Mouse (Mus musculus): ENCODE data around the gene Prkca.

GRCm38 (mm10) chr11:108258811-108259266 lies 84.9 kb downstream of the Prkca start:
- TF ChIP-seq CTCF (IDR thresholded peaks at IDR 0.05; ENCODE audit: low read depth, low read length) (no peak), EP300 (IDR thresholded peaks at IDR 0.05; ENCODE audit: insufficient read depth, low read depth, low read length) (no peak), POLR2A (IDR thresholded peaks at IDR 0.05; ENCODE audit: insufficient read depth, low read length) (no peak)
